Mouse (Mus musculus): ENCODE results near the gene Enpp3. TPM values are rescaled to one million over a fixed set of nuclear protein-coding genes. Genes with fewer than 3 reads are reported as not detected.

The Enpp3 gene
- polyA plus RNA-seq, 2 experiments = 2.2 to 3.2 TPM

GRCm38 (mm10) chr10:24823265-24823664 lies 19.4 kb downstream of the Enpp3 start:
- Histone ChIP-seq H3K9ac (replicated peaks) (peak overlapping the region; percentile 46), H3K27ac (peak overlapping the region; percentile 75), H3K4me1 (replicated peaks; ENCODE audit: control insufficient read depth in 2 of 2, insufficient read depth in 2 of 2, low read length in 1 of 2) (peaks cover 34 to 45% of the 10 kb centered on the region in 2 experiments), H3K27me3 (ENCODE audit: control insufficient read depth, insufficient read depth, low read length) (no peaks in the 10 kb centered on the region), H3K9me3 (ENCODE audit: control insufficient read depth, low read length) (no peaks in the 10 kb centered on the region), H3K4me2 (ENCODE audit: low read depth) (peak overlapping the region; percentile 53), H3K36me3 (replicated peaks; ENCODE audit: control insufficient read depth, insufficient read depth, low read depth) (no peaks in the 10 kb centered on the region), H3K4me3 (ENCODE audit: insufficient read depth in 1 of 2, low read depth in 2 of 2, low read length in 2 of 2) (no peak overlapping the region)
- DNase-seq (ENCODE audit: low read depth in 3 of 3, low spot score in 3 of 3) = peak in 1 of 3 experiments; percentile 41
- peak; percentile 82 for ATAC-seq (ENCODE audit: insufficient read depth)
- 21% methylated on average over 1 of the region's 1 CpGs for WGBS (ENCODE audit: insufficient replicate concordance)
- TF ChIP-seq EP300 (IDR thresholded peaks at IDR 0.05; ENCODE audit: low read depth) (no peak), CTCF (IDR thresholded peaks at IDR 0.05; ENCODE audit: low read depth) (no peak)

GRCm38 (mm10) chr10:24822842-24823241 lies 19.8 kb downstream of the Enpp3 start:
- no peak for TF ChIP-seq EP300 (IDR thresholded peaks at IDR 0.05; ENCODE audit: low read depth)
- no peak for TF ChIP-seq CTCF (IDR thresholded peaks at IDR 0.05; ENCODE audit: low read depth)
- peak overlapping the region; percentile 75 for H3K27ac ChIP-seq
- no peaks in the 10 kb centered on the region for H3K27me3 ChIP-seq (ENCODE audit: control insufficient read depth, insufficient read depth, low read length)
- no peak overlapping the region for H3K9ac ChIP-seq (replicated peaks)
- DNase-seq (ENCODE audit: low read depth in 3 of 3, low spot score in 3 of 3) = no peak
- no peak overlapping the region for H3K4me3 ChIP-seq (ENCODE audit: insufficient read depth in 1 of 2, low read depth in 2 of 2, low read length in 2 of 2)
- ATAC-seq (ENCODE audit: insufficient read depth) = no peak
- H3K4me1 ChIP-seq (replicated peaks; ENCODE audit: control insufficient read depth in 2 of 2, insufficient read depth in 2 of 2, low read length in 1 of 2) = peaks cover 30 to 40% of the 10 kb centered on the region in 2 experiments
- no peaks in the 10 kb centered on the region for H3K36me3 ChIP-seq (replicated peaks; ENCODE audit: control insufficient read depth, insufficient read depth, low read depth)
- no peak overlapping the region; the same call in 1 of the 2 replicates for H3K4me2 ChIP-seq (ENCODE audit: low read depth)
- H3K9me3 ChIP-seq (ENCODE audit: control insufficient read depth, low read length) = no peaks in the 10 kb centered on the region
- WGBS (ENCODE audit: insufficient replicate concordance) = 56% methylated on average over 1 of the region's 1 CpGs

- ATAC-seq (ENCODE audit: insufficient read depth) (peak; percentile 82), DNase-seq (ENCODE audit: low read depth in 3 of 3, low spot score in 3 of 3) (peak; percentile 56 to 64 (median 57))
- H3K36me3 ChIP-seq (replicated peaks; ENCODE audit: control insufficient read depth, insufficient read depth, low read depth) = no peaks in the 10 kb centered on the region
- H3K9me3 ChIP-seq (ENCODE audit: control insufficient read depth, low read length) = no peaks in the 10 kb centered on the region
- peak overlapping the region; percentile 41 for H3K27ac ChIP-seq
- H3K4me2 ChIP-seq (ENCODE audit: low read depth) = peak overlapping the region; percentile 27
- H3K9ac ChIP-seq (replicated peaks) = no peak overlapping the region
- no peak overlapping the region for H3K4me3 ChIP-seq (ENCODE audit: insufficient read depth in 1 of 2, low read depth in 2 of 2, low read length in 2 of 2)
- no peak for TF ChIP-seq CTCF (IDR thresholded peaks at IDR 0.05; ENCODE audit: low read depth)
- TF ChIP-seq EP300 (IDR thresholded peaks at IDR 0.05; ENCODE audit: low read depth) = peak; percentile 70
- H3K27me3 ChIP-seq (ENCODE audit: control insufficient read depth, insufficient read depth, low read length) = no peaks in the 10 kb centered on the region; the same call in 1 of the 2 replicates
- WGBS (ENCODE audit: insufficient replicate concordance) = 34% methylated on average over 4 of the region's 4 CpGs
- peaks cover 23 to 33% of the 10 kb centered on the region in 2 experiments for H3K4me1 ChIP-seq (replicated peaks; ENCODE audit: control insufficient read depth in 2 of 2, insufficient read depth in 2 of 2, low read length in 1 of 2)
Observed at GRCm38 (mm10) chr10:24821990-24822676, 20.5 kb downstream of the Enpp3 start.

- ATAC-seq (ENCODE audit: insufficient read depth) = no peak
- no peak overlapping the region for H3K27ac ChIP-seq
- H3K4me2 ChIP-seq (ENCODE audit: low read depth) = no peak overlapping the region
- H3K4me3 ChIP-seq (ENCODE audit: insufficient read depth in 1 of 2, low read depth in 2 of 2, low read length in 2 of 2) = no peak overlapping the region
- peaks cover 22 to 23% of the 10 kb centered on the region in 2 experiments for H3K4me1 ChIP-seq (replicated peaks; ENCODE audit: control insufficient read depth in 2 of 2, insufficient read depth in 2 of 2, low read length in 1 of 2)
- H3K36me3 ChIP-seq (replicated peaks; ENCODE audit: control insufficient read depth, insufficient read depth, low read depth) = no peaks in the 10 kb centered on the region
- no peak overlapping the region for H3K9ac ChIP-seq (replicated peaks)
- DNase-seq (ENCODE audit: low read depth in 3 of 3, low spot score in 3 of 3) = no peak
- H3K27me3 ChIP-seq (ENCODE audit: control insufficient read depth, insufficient read depth, low read length) = no peaks in the 10 kb centered on the region; the same call in 1 of the 2 replicates
- TF ChIP-seq EP300 (IDR thresholded peaks at IDR 0.05; ENCODE audit: low read depth) = no peak
- no peak for TF ChIP-seq CTCF (IDR thresholded peaks at IDR 0.05; ENCODE audit: low read depth)
- no peaks in the 10 kb centered on the region for H3K9me3 ChIP-seq (ENCODE audit: control insufficient read depth, low read length)
- WGBS (ENCODE audit: insufficient replicate concordance) = 65% methylated on average over 3 of the region's 3 CpGs
Observed at GRCm38 (mm10) chr10:24819526-24819925, 23.1 kb downstream of the Enpp3 start.

- no peaks in the 10 kb centered on the region for H3K9me3 ChIP-seq (ENCODE audit: control insufficient read depth, low read length)
- no peak overlapping the region for H3K4me3 ChIP-seq (ENCODE audit: insufficient read depth in 1 of 2, low read depth in 2 of 2, low read length in 2 of 2)
- TF ChIP-seq EP300 (IDR thresholded peaks at IDR 0.05; ENCODE audit: low read depth) (no peak), CTCF (IDR thresholded peaks at IDR 0.05; ENCODE audit: low read depth) (no peak)
- no peaks in the 10 kb centered on the region for H3K36me3 ChIP-seq (replicated peaks; ENCODE audit: control insufficient read depth, insufficient read depth, low read depth)
- H3K4me2 ChIP-seq (ENCODE audit: low read depth) = no peak overlapping the region
- DNase-seq (ENCODE audit: low read depth in 3 of 3, low spot score in 3 of 3) (no peak), ATAC-seq (ENCODE audit: insufficient read depth) (no peak)
- H3K27ac ChIP-seq = no peak overlapping the region
- peaks cover 7% of the 10 kb centered on the region in 2 experiments for H3K4me1 ChIP-seq (replicated peaks; ENCODE audit: control insufficient read depth in 2 of 2, insufficient read depth in 2 of 2, low read length in 1 of 2)
- WGBS (ENCODE audit: insufficient replicate concordance) = 35% methylated on average over 10 of the region's 10 CpGs
- H3K9ac ChIP-seq (replicated peaks) = no peak overlapping the region
- no peaks in the 10 kb centered on the region; the same call in 1 of the 2 replicates for H3K27me3 ChIP-seq (ENCODE audit: control insufficient read depth, insufficient read depth, low read length)
Observed at GRCm38 (mm10) chr10:24810639-24811038, 32.0 kb downstream of the Enpp3 start.
